Mouse (Mus musculus) liver, embryonic 16.5 days (tissue): ENCODE measurements around the gene Mctp2. TPM values are rescaled to one million over a fixed set of nuclear protein-coding genes. Genes with fewer than 3 reads are reported as not detected.

Source experiments
- ATAC-seq: fragments of 200-750 bp; cut with Nextera tagmentation; 2 replicates; pipeline ENCODE4 v1.8.0; 2017; ENCODE audit warnings: low read depth, mild to moderate bottlenecking, moderate number of reproducible peaks, moderate library complexity
- H3K27ac ChIP-seq: fragments of 300-500 bp; sonication (generic); 2 replicates; pipeline ENCODE4 v1.5.1; 2014; ENCODE audit warnings: mild to moderate bottlenecking, low read length
- H3K27me3 ChIP-seq: fragments of 300-500 bp; sonication (generic); 2 replicates; pipeline ENCODE4 v1.6.1; 2014; ENCODE audit warnings: low read depth, low read length, mixed read lengths; ENCODE audit not compliant: control insufficient read depth, insufficient read depth
- H3K36me3 ChIP-seq: fragments of 300-500 bp; sonication (generic); 2 replicates; pipeline ENCODE4 v1.6.1; 2014; ENCODE audit warnings: mild to moderate bottlenecking; ENCODE audit not compliant: control insufficient read depth, insufficient read depth
- H3K4me1 ChIP-seq: fragments of 300-500 bp; sonication (generic); 2 replicates; pipeline ENCODE4 v1.6.1; 2014; ENCODE audit warnings: low read depth, low read length, mixed read lengths; ENCODE audit not compliant: control insufficient read depth
- H3K4me2 ChIP-seq: fragments of 300-500 bp; sonication (generic); 2 replicates; pipeline ENCODE4 v1.6.1; 2014; ENCODE audit warnings: low read depth, low read length, mixed read lengths
- H3K4me3 ChIP-seq: fragments of 300-500 bp; sonication (generic); 2 replicates; pipeline ENCODE4 v1.5.1; 2014; ENCODE audit warnings: low read depth, mild to moderate bottlenecking, low read length
- H3K9ac ChIP-seq: fragments of 300-500 bp; sonication (generic); 2 replicates; pipeline ENCODE4 v1.6.1; 2014; ENCODE audit warnings: low read depth, low read length
- H3K9me3 ChIP-seq: fragments of 300-500 bp; sonication (generic); replicated peaks from 2 replicates; pipeline ENCODE4 v1.6.1; 2016; ENCODE audit warnings: low read length; ENCODE audit not compliant: control insufficient read depth
- WGBS: fragments of 180-500 bp; shearing (Covaris S2); extraction: QIAGEN DNeasy Blood & Tissue Kit; methylation state at CpG from one replicate; pipeline ENCODE4 v1.1.7; 2014; ENCODE audit not compliant: insufficient replicate concordance; 5-methylcytosine and 5-hydroxymethylcytosine counted together
- polyA plus RNA-seq: library from polyadenylated mRNA; unstranded; fragments of >200 nt; fragmentation: Nextera tagmentation; extraction: Ambion mirVana; gene quantifications from 2 replicates; pipeline ENCODE4 v1.2.1, GENCODE M21; 2015

Gene Mctp2
- polyA plus RNA-seq, 1 experiment from 2014 or later, result 0.61 TPM

GRCm38 (mm10) chr7:72138701-72139100 is 167.7 kb downstream of the Mctp2 start:
- H3K4me1 ChIP-seq, result no peaks in the 10 kb centered on the region
- no peak overlapping the region for H3K4me3 ChIP-seq
- no peaks in the 10 kb centered on the region for H3K9me3 ChIP-seq
- H3K27ac ChIP-seq, result no peak overlapping the region
- no peaks in the 10 kb centered on the region for H3K27me3 ChIP-seq
- ATAC-seq, result no peak
- WGBS, result 79% methylated on average over 4 of the region's 4 CpGs
- H3K36me3 ChIP-seq, result no peaks in the 10 kb centered on the region
- no peak overlapping the region for H3K9ac ChIP-seq
- no peak overlapping the region for H3K4me2 ChIP-seq

DNA sequence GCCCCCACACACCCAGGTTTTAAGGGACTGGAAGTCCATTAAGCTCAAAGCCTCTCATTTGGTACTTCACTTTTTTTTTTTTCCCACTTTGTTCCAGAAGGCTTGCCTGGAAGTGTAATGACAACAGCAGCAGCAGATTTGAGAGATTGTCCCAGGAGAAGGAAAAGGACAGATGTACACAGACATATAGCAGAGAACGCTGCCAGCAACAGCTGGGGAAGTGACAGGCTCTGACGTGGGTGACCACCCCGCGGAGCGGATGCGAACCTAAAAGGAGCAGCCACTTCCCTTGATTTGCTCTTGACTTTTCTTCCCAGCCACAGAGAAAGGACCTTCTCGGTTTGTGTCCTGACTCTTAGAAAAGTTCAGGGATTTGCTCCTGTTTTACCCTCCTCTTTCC is 185.4 kb downstream of the Mctp2 start:
- Histone ChIP-seq H3K9me3 (no peaks in the 10 kb centered on the region), H3K4me3 (no peak overlapping the region), H3K36me3 (no peaks in the 10 kb centered on the region), H3K27ac (no peak overlapping the region), H3K27me3 (no peaks in the 10 kb centered on the region), H3K9ac (no peak overlapping the region), H3K4me1 (no peaks in the 10 kb centered on the region), H3K4me2 (no peak overlapping the region)
- no peak for ATAC-seq
- WGBS, result 64% methylated on average over 7 of the region's 7 CpGs

DNA sequence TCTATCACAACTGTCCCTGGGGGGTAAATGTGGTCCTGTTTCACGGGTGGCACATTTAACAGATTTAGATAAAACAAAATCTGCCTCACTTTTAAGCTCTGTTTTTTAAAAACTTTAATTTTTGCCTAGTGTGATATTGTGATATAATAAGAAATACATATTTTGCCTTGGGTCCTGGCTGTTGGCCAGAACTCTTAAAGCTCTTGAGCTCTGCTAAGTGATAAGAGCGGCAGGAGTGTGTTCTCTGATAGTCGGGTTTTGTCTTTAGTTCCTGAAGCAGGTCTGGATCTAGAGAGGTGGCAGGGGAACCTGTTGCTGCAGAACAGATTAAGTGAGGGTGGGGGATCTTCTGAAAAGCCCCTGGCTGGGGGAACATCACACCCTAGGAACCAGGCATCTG is 186.7 kb downstream of the Mctp2 start:
- Histone ChIP-seq H3K27ac (no peak overlapping the region), H3K9ac (no peak overlapping the region), H3K4me3 (no peak overlapping the region), H3K4me1 (no peaks in the 10 kb centered on the region), H3K36me3 (no peaks in the 10 kb centered on the region), H3K9me3 (no peaks in the 10 kb centered on the region), H3K27me3 (no peaks in the 10 kb centered on the region), H3K4me2 (no peak overlapping the region)
- WGBS, result 41% methylated on average over 3 of the region's 3 CpGs
- no peak for ATAC-seq

GRCm38 (mm10) chr7:72117376-72118077 is 188.9 kb downstream of the Mctp2 start:
- H3K4me1 ChIP-seq, result no peaks in the 10 kb centered on the region
- no peak overlapping the region for H3K4me2 ChIP-seq
- no peaks in the 10 kb centered on the region for H3K36me3 ChIP-seq
- H3K27ac ChIP-seq, result no peak overlapping the region
- no peaks in the 10 kb centered on the region for H3K9me3 ChIP-seq
- 52% methylated on average over 4 of the region's 4 CpGs for WGBS
- H3K27me3 ChIP-seq, result no peaks in the 10 kb centered on the region
- H3K9ac ChIP-seq, result no peak overlapping the region
- no peak for ATAC-seq
- no peak overlapping the region for H3K4me3 ChIP-seq

DNA sequence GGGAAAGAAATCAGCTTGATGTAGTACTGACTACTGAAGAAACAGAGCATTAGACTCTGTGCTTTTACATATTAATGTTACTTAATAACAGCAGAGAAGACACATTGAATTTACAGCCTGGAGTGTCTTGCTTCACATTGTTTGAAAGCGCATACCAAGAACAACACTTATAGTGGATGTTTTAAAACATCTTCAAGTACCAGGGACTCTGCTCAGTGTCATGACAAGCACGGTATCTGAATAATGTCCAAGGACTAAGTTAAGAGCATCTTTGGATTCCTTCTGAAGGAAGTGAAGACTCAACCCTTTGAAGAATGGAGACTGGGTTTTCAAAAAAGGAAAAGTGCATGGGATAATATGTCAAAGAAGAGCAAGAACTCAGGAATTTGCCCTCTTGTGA is 191.3 kb downstream of the Mctp2 start:
- H3K4me2 ChIP-seq, result no peak overlapping the region
- H3K9me3 ChIP-seq, result no peaks in the 10 kb centered on the region
- H3K27me3 ChIP-seq, result no peaks in the 10 kb centered on the region
- no peak overlapping the region for H3K27ac ChIP-seq
- 67% methylated on average over 2 of the region's 2 CpGs for WGBS
- no peaks in the 10 kb centered on the region for H3K36me3 ChIP-seq
- H3K4me3 ChIP-seq, result no peak overlapping the region
- no peaks in the 10 kb centered on the region for H3K4me1 ChIP-seq
- H3K9ac ChIP-seq, result no peak overlapping the region
- ATAC-seq, result no peak

GRCm38 (mm10) chr7:72110578-72110977 is 195.8 kb downstream of the Mctp2 start:
- ATAC-seq, result no peak
- Histone ChIP-seq H3K27ac (no peak overlapping the region), H3K36me3 (no peaks in the 10 kb centered on the region), H3K27me3 (no peaks in the 10 kb centered on the region), H3K4me2 (no peak overlapping the region), H3K9me3 (no peaks in the 10 kb centered on the region), H3K4me1 (no peaks in the 10 kb centered on the region), H3K9ac (no peak overlapping the region), H3K4me3 (no peak overlapping the region)
- WGBS, result 48% methylated on average over 6 of the region's 6 CpGs

- WGBS, result 58% methylated on average over 3 of the region's 3 CpGs
- ATAC-seq, result no peak
- Histone ChIP-seq H3K4me3 (no peak overlapping the region), H3K4me2 (no peak overlapping the region), H3K36me3 (no peaks in the 10 kb centered on the region), H3K27ac (no peak overlapping the region), H3K27me3 (no peaks in the 10 kb centered on the region), H3K9me3 (no peaks in the 10 kb centered on the region), H3K9ac (no peak overlapping the region), H3K4me1 (no peaks in the 10 kb centered on the region)
These were observed 197.6 kb downstream of the Mctp2 start for GRCm38 (mm10) chr7:72108639-72109399.

DNA sequence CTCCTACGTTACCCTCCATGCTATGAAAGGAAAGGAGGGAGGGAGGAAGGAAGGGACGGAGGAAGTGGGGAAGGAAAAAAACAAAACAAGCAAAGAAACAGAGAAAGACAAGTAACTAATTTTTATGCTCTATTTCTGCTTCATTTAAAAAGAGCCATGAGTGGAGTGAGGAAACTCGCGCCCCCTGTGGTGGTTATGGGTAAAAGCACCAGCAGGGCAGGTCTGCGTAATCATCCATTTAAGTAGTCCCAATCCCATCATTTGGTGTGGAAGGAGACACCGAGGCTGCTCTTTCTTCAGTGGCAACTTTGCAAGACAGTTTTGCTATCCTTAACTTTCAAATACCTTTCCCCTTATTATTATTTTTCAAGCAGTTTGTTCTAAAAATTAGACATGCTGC is 202.2 kb downstream of the Mctp2 start:
- WGBS, result 43% methylated on average over 6 of the region's 6 CpGs
- no peaks in the 10 kb centered on the region for H3K27me3 ChIP-seq
- ATAC-seq, result no peak
- no peak overlapping the region for H3K27ac ChIP-seq
- H3K4me2 ChIP-seq, result no peak overlapping the region
- H3K4me3 ChIP-seq, result no peak overlapping the region
- H3K4me1 ChIP-seq, result no peaks in the 10 kb centered on the region
- H3K9ac ChIP-seq, result no peak overlapping the region
- no peaks in the 10 kb centered on the region for H3K36me3 ChIP-seq
- no peaks in the 10 kb centered on the region for H3K9me3 ChIP-seq

DNA sequence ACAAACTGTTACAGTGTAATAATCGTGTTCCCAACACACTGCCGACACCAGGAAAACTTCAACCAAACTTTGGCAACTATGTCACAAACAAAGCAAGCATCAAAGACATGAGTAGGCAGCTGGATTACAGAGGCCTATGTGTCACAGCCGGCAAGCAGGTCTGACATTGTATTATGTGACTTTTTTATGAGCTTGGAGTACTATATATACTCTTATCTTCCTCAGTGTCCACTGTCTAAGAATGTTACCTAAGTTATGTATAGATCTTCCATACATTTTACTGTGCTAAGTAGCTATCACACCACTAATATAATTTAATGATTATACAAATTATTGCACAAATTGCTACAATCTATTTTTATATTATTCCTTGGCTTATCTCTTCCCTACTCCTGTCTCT is 202.8 kb downstream of the Mctp2 start:
- Histone ChIP-seq H3K4me3 (no peak overlapping the region), H3K36me3 (no peaks in the 10 kb centered on the region), H3K4me2 (no peak overlapping the region), H3K9ac (no peak overlapping the region), H3K27ac (no peak overlapping the region), H3K9me3 (no peaks in the 10 kb centered on the region), H3K4me1 (no peaks in the 10 kb centered on the region), H3K27me3 (no peaks in the 10 kb centered on the region)
- 63% methylated on average over 3 of the region's 3 CpGs for WGBS
- no peak for ATAC-seq
